Mouse (Mus musculus): Measurements from ENCODE around the gene Cdh23. TPM values are rescaled to one million over a fixed set of nuclear protein-coding genes. Genes with fewer than 3 reads are reported as not detected.

Cdh23 gene
- total and polyA plus RNA-seq, 2 experiments from 2014 or later: 0.23 TPM

GRCm38 (mm10) chr10:60405460-60406177, 290.7 kb downstream of the Cdh23 start:
- no peak overlapping the region for H3K9ac ChIP-seq (replicated peaks; ENCODE audit: low read depth, low read length)
- H3K27me3 ChIP-seq (ENCODE audit: control insufficient read depth, insufficient read depth, low read length): peaks cover 25% of the 10 kb centered on the region
- H3K4me2 ChIP-seq (ENCODE audit: low read depth, low read length): no peak overlapping the region
- DNase-seq (ENCODE audit: low spot score) (no peak), ATAC-seq (ENCODE audit: insufficient read depth, low read depth) (no peak)
- no peak overlapping the region for H3K4me3 ChIP-seq (ENCODE audit: low read depth, low read length)
- no peaks in the 10 kb centered on the region for H3K36me3 ChIP-seq (replicated peaks; ENCODE audit: control insufficient read depth, insufficient read depth, low read length)
- 0 out of 2 replicates have a peak overlapping the region, but pooled peaks have one; percentile 7 for H3K27ac ChIP-seq (ENCODE audit: low read depth)
- WGBS: 31% methylated on average over 6 of the region's 7 CpGs
- H3K9me3 ChIP-seq (replicated peaks; ENCODE audit: control insufficient read depth, low read length): no peaks in the 10 kb centered on the region
- TF ChIP-seq CTCF (IDR thresholded peaks at IDR 0.05; ENCODE audit: low read depth) (no peak), EP300 (IDR thresholded peaks at IDR 0.05; ENCODE audit: low read depth) (no peak)
- H3K4me1 ChIP-seq (ENCODE audit: control insufficient read depth, insufficient read depth): 0 out of 2 replicates have a peak, but pooled peaks cover 4% of the 10 kb centered on the region

DNA sequence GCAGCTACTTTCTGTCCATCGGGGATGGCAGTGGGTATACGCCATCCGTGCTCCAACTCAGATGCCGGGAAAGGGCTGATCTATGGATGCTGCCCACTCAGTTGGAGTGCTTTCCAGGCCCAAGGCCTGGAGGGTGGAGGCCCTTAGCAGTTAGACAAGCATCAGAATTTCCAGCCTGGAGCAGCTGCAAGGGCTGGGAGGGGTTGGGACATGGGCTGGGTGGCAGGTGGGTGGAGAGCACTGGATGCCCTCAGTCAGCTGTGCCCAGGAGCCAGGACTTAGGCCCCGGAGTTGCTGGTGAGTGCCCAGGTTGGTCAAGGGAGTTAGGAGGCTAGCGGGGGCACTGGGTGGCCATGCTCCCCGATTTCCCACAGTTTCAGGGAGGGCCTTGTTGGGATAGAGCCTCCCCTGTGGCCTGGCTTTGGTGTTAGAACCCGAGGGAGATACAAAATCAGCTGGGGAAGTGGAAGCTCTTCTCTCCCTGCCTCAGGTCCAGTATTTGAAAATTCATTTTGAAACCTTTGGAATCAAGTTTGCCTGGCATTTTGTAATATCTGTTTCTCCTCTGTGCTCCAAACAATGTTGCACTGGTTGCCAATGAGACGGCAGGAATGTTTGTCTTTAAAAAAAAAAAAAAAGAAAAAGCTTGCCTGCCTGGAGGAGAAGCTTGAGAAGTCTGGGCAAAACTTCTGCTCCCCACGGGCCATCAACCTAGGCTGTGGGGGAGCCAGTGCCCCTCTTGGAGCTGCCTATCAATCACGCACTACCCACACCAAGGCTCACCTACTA, 295.6 kb downstream of the Cdh23 start:
- Histone ChIP-seq H3K9me3 (replicated peaks; ENCODE audit: control insufficient read depth, low read length) (no peaks in the 10 kb centered on the region), H3K27ac (ENCODE audit: low read depth) (no peak overlapping the region), H3K36me3 (replicated peaks; ENCODE audit: control insufficient read depth, insufficient read depth, low read length) (no peaks in the 10 kb centered on the region), H3K9ac (replicated peaks; ENCODE audit: low read depth, low read length) (no peak overlapping the region), H3K27me3 (ENCODE audit: control insufficient read depth, insufficient read depth, low read length) (no peaks in the 10 kb centered on the region), H3K4me3 (ENCODE audit: low read depth, low read length) (no peak overlapping the region), H3K4me2 (ENCODE audit: low read depth, low read length) (no peak overlapping the region), H3K4me1 (ENCODE audit: control insufficient read depth, insufficient read depth) (0 out of 2 replicates have a peak, but pooled peaks cover 4% of the 10 kb centered on the region)
- DNase-seq (ENCODE audit: low spot score): no peak
- no peak for ATAC-seq (ENCODE audit: insufficient read depth, low read depth)
- TF ChIP-seq EP300 (IDR thresholded peaks at IDR 0.05; ENCODE audit: low read depth): no peak
- TF ChIP-seq CTCF (IDR thresholded peaks at IDR 0.05; ENCODE audit: low read depth): no peak
- 79% methylated on average over 11 of the region's 11 CpGs for WGBS

- 63% methylated on average over 7 of the region's 7 CpGs for WGBS
- no peak for ATAC-seq (ENCODE audit: insufficient read depth, low read depth)
- Histone ChIP-seq H3K4me3 (ENCODE audit: low read depth, low read length) (no peak within 1 kb of the TSS), H3K27ac (ENCODE audit: low read depth) (no peak within 1 kb of the TSS), H3K4me1 (ENCODE audit: control insufficient read depth, insufficient read depth) (no peaks in the 10 kb centered on the region), H3K27me3 (ENCODE audit: control insufficient read depth, insufficient read depth, low read length) (no peaks in the 10 kb centered on the region), H3K4me2 (ENCODE audit: low read depth, low read length) (no peak within 1 kb of the TSS), H3K9me3 (replicated peaks; ENCODE audit: control insufficient read depth, low read length) (no peaks in the 10 kb centered on the region), H3K36me3 (replicated peaks; ENCODE audit: control insufficient read depth, insufficient read depth, low read length) (no peaks in the 10 kb centered on the region), H3K9ac (replicated peaks; ENCODE audit: low read depth, low read length) (no peak within 1 kb of the TSS)
- TF ChIP-seq CTCF (IDR thresholded peaks at IDR 0.05; ENCODE audit: low read depth) (no peak), EP300 (IDR thresholded peaks at IDR 0.05; ENCODE audit: low read depth) (no peak)
- DNase-seq (ENCODE audit: low spot score): no peak
These were observed 296.8 kb downstream of the Cdh23 start, which contains the start of gene Gm17455 for GRCm38 (mm10) chr10:60399449-60399848. Gm17455 (plus strand) TSS chr10:60399726.

- no peak overlapping the region for H3K4me2 ChIP-seq (ENCODE audit: low read depth, low read length)
- no peaks in the 10 kb centered on the region for H3K27me3 ChIP-seq (ENCODE audit: control insufficient read depth, insufficient read depth, low read length)
- H3K4me3 ChIP-seq (ENCODE audit: low read depth, low read length): no peak overlapping the region
- no peaks in the 10 kb centered on the region for H3K4me1 ChIP-seq (ENCODE audit: control insufficient read depth, insufficient read depth)
- no peaks in the 10 kb centered on the region for H3K36me3 ChIP-seq (replicated peaks; ENCODE audit: control insufficient read depth, insufficient read depth, low read length)
- TF ChIP-seq EP300 (IDR thresholded peaks at IDR 0.05; ENCODE audit: low read depth): no peak
- no peak for ATAC-seq (ENCODE audit: insufficient read depth, low read depth)
- no peak overlapping the region for H3K27ac ChIP-seq (ENCODE audit: low read depth)
- H3K9me3 ChIP-seq (replicated peaks; ENCODE audit: control insufficient read depth, low read length): no peaks in the 10 kb centered on the region
- DNase-seq (ENCODE audit: low spot score): no peak
- 86% methylated on average over 10 of the region's 10 CpGs for WGBS
- no peak overlapping the region for H3K9ac ChIP-seq (replicated peaks; ENCODE audit: low read depth, low read length)
These were observed 298.1 kb downstream of the Cdh23 start for GRCm38 (mm10) chr10:60398051-60398814.

DNA sequence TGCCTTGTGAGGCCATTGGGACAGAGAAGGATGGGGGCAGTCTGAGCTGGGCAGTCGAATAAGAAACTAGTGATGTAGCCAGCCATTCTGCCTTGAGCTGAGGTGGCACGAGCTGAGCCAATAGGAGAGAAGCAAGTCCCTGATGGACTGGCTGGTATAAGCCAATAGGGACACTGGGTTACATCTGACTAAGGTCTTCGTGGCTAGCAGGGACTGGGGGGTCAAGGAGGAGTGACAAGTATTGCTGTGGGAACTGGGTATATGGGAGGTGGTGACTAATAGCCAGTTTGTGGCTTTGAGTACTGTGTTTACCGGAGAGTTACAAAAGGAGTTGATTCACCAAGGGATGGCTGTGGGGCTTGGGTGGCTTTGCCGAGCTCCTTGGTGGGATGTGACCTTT, 300.7 kb downstream of the Cdh23 start:
- ATAC-seq (ENCODE audit: insufficient read depth, low read depth) (no peak), DNase-seq (ENCODE audit: low spot score) (no peak)
- Histone ChIP-seq H3K27ac (ENCODE audit: low read depth) (no peak overlapping the region), H3K4me2 (ENCODE audit: low read depth, low read length) (no peak overlapping the region), H3K4me1 (ENCODE audit: control insufficient read depth, insufficient read depth) (no peaks in the 10 kb centered on the region), H3K4me3 (ENCODE audit: low read depth, low read length) (no peak overlapping the region), H3K9ac (replicated peaks; ENCODE audit: low read depth, low read length) (no peak overlapping the region), H3K27me3 (ENCODE audit: control insufficient read depth, insufficient read depth, low read length) (no peaks in the 10 kb centered on the region), H3K9me3 (replicated peaks; ENCODE audit: control insufficient read depth, low read length) (no peaks in the 10 kb centered on the region), H3K36me3 (replicated peaks; ENCODE audit: control insufficient read depth, insufficient read depth, low read length) (no peaks in the 10 kb centered on the region)
- 60% methylated on average over 5 of the region's 5 CpGs for WGBS
- no peak for TF ChIP-seq CTCF (IDR thresholded peaks at IDR 0.05; ENCODE audit: low read depth)
- TF ChIP-seq EP300 (IDR thresholded peaks at IDR 0.05; ENCODE audit: low read depth): no peak

Measured in heart, postnatal 0 days (tissue).